Mouse (Mus musculus) heart, embryonic 15.5 days (tissue): ENCODE data around the gene Dlg1. TPM values are rescaled to one million over a fixed set of nuclear protein-coding genes. Genes with fewer than 3 reads are reported as not detected.
A peak's percentile ranks its signal among the peaks of the same experiment; 100 is the strongest.

Source experiments
- ATAC-seq: fragments of 200-750 bp; cut with Nextera tagmentation; replicated peaks from 2 replicates; pipeline ENCODE4 v1.8.0; 2017; ENCODE audit warnings: low read depth, moderate TSS enrichment; ENCODE audit not compliant: insufficient number of reproducible peaks, insufficient read depth, low FRiP score
- H3K27ac ChIP-seq: fragments of 300-500 bp; sonication (generic); 2 replicates; pipeline ENCODE4 v1.5.1; 2015; ENCODE audit warnings: mild to moderate bottlenecking, inconsistent platforms
- H3K27me3 ChIP-seq: fragments of 300-500 bp; sonication (generic); 2 replicates; pipeline ENCODE4 v1.6.1; 2015; ENCODE audit warnings: inconsistent platforms
- H3K36me3 ChIP-seq: fragments of 300-500 bp; sonication (generic); 2 replicates; pipeline ENCODE4 v1.6.1; 2015; ENCODE audit warnings: mild to moderate bottlenecking, inconsistent platforms
- H3K4me1 ChIP-seq: fragments of 300-500 bp; sonication (generic); replicated peaks from 2 replicates; pipeline ENCODE4 v1.6.1; 2015; ENCODE audit warnings: inconsistent platforms
- H3K4me2 ChIP-seq: fragments of 300-500 bp; sonication (generic); 2 replicates; pipeline ENCODE4 v1.6.1; 2015; ENCODE audit warnings: inconsistent platforms, mild to moderate bottlenecking, moderate library complexity
- H3K4me3 ChIP-seq: fragments of 300-500 bp; sonication (generic); 2 replicates; pipeline ENCODE4 v1.5.1; 2015; ENCODE audit warnings: mild to moderate bottlenecking, inconsistent platforms
- H3K9ac ChIP-seq: fragments of 300-500 bp; sonication (generic); 2 replicates; pipeline ENCODE4 v1.6.1; 2015; ENCODE audit warnings: mild to moderate bottlenecking, inconsistent platforms
- H3K9me3 ChIP-seq: fragments of 300-500 bp; sonication (generic); replicated peaks from 2 replicates; pipeline ENCODE4 v1.6.1; 2016; ENCODE audit warnings: inconsistent platforms
- WGBS: fragments of 180-500 bp; shearing (Covaris S2); methylation state at CpG from one replicate; pipeline ENCODE4 v1.1.7; 2015; ENCODE audit warnings: mixed read lengths; 5-methylcytosine and 5-hydroxymethylcytosine counted together
- polyA plus RNA-seq: library from polyadenylated mRNA; unstranded; fragments of >200 nt; fragmentation: Nextera tagmentation; extraction: Ambion mirVana; gene quantifications from 2 replicates; pipeline ENCODE4 v1.2.1, GENCODE M21; 2015

The Dlg1 gene
- polyA plus RNA-seq, 1 experiment from 2014 or later = 12.4 TPM

GRCm38 (mm10) chr16:31657502-31657901, 5.7 kb upstream of the Dlg1 start:
- 14% methylated on average over 2 of the region's 2 CpGs for WGBS

GRCm38 (mm10) chr16:31658539-31659334, 4.5 kb upstream of the Dlg1 start:
- H3K4me1 ChIP-seq = peaks cover 5% of the 10 kb centered on the region
- 48% methylated on average over 6 of the region's 6 CpGs for WGBS
- H3K36me3 ChIP-seq = no peaks in the 10 kb centered on the region
- no peaks in the 10 kb centered on the region for H3K9me3 ChIP-seq
- no peak overlapping the region for H3K4me3 ChIP-seq
- H3K9ac ChIP-seq = no peak overlapping the region
- H3K27ac ChIP-seq = no peak overlapping the region
- no peaks in the 10 kb centered on the region for H3K27me3 ChIP-seq
- H3K4me2 ChIP-seq = no peak overlapping the region
- ATAC-seq = no peak

More at GRCm38 (mm10) chr16:31657502-31657901, 5.7 kb upstream of the Dlg1 start:
- Histone ChIP-seq H3K4me3 (no peak overlapping the region), H3K4me1 (peaks cover 1% of the 10 kb centered on the region), H3K27ac (no peak overlapping the region), H3K9ac (no peak overlapping the region), H3K36me3 (no peaks in the 10 kb centered on the region), H3K27me3 (no peaks in the 10 kb centered on the region), H3K4me2 (no peak overlapping the region), H3K9me3 (no peaks in the 10 kb centered on the region)
- ATAC-seq = no peak

DNA sequence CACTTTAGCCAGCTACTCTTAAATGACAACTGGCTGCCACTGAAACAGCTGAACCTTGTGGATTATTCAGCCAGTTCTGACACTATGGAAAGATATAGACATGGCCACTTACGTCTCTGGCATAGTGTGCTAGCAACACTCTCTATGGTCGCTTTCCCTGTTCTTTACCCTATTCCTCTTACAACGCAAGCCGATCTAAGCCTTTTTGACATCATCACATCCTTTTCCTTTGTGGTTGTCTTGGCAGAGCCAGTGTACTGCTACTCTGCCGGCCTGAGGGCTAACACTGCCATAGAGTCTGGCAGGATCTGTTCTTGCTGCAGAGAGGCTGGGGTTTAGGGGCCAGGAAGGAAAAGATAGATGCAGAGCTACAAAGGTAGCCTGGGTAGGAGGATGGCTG, 3.8 kb upstream of the Dlg1 start:
- no peaks in the 10 kb centered on the region for H3K27me3 ChIP-seq
- no peaks in the 10 kb centered on the region for H3K9me3 ChIP-seq
- no peak overlapping the region for H3K4me3 ChIP-seq
- H3K27ac ChIP-seq = no peak overlapping the region
- H3K4me1 ChIP-seq = peaks cover 5% of the 10 kb centered on the region
- ATAC-seq = no peak
- no peak overlapping the region for H3K4me2 ChIP-seq
- H3K9ac ChIP-seq = no peak overlapping the region
- WGBS = 66% methylated on average over 5 of the region's 5 CpGs
- no peaks in the 10 kb centered on the region for H3K36me3 ChIP-seq

DNA sequence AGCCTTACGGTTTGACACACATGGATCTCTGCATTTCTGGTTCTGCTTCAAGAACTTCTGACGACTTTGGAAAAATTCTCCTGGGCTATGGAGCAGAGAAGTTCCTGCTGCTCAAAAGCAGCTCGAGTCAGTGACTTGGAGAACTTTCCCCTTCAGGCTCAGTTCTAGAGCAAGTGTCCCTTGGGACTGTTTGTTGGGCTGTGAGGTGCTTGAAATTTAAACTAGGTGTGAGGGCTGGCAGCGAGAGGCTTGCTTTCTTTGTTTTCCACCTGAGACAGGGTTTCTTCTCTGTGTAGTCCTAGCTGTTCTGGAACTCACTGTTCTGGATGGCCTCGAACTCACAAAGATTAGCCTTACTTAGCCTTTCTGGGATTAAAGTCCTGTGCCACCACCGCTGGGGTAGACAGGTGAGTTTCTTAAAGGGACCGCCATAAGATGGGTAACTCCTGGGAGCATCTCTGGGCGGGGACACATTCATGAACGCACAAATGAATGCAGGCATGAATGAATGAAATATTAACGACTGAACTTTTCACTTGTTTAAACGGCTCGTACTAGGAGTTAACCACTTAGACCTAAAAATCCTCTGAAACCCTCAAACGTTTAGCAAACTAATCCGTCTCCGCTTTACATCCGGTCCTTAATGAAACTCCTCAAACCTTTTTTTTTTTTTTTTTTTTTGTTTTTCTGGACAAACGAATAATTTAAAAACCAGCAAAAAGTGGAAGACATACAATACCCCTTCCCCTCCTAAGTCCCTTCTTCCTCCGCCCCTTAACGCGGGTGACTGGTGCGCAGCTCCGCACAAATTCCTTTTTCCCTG, 476 bp upstream of the Dlg1 start:
- peak overlapping the region; percentile 87 for H3K9ac ChIP-seq
- no peak for ATAC-seq
- H3K4me2 ChIP-seq = peak overlapping the region; percentile 93
- H3K36me3 ChIP-seq = peaks cover 3% of the 10 kb centered on the region; the same call in 1 of the 2 replicates
- 15% methylated on average over 22 of the region's 22 CpGs for WGBS
- H3K27me3 ChIP-seq = no peaks in the 10 kb centered on the region
- peak overlapping the region; percentile 97 for H3K27ac ChIP-seq
- peak overlapping the region; percentile 83 for H3K4me3 ChIP-seq
- no peaks in the 10 kb centered on the region for H3K9me3 ChIP-seq
- peaks cover 18% of the 10 kb centered on the region for H3K4me1 ChIP-seq

DNA sequence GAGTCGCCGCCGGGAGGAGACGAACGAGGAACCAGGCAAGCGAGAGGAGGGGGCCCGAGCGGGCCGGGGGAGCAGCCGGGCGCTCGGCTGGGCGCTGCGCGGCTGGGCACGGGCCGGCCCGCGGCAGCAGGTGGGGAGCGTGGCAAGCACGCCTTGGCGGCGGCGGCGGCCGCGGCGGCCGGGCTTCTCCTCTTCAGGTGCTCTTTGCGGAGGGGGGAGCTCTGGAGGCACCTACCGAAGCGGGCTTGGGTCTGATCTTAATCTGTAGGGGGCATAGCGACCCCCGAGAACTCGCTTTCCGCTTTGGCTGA, 999 bp downstream of the Dlg1 start:
- H3K4me3 ChIP-seq = peak overlapping the region; percentile 83
- ATAC-seq = peak; percentile 68
- H3K27me3 ChIP-seq = no peaks in the 10 kb centered on the region
- peak overlapping the region; percentile 87 for H3K9ac ChIP-seq
- peaks cover 18% of the 10 kb centered on the region for H3K4me1 ChIP-seq
- H3K4me2 ChIP-seq = peak overlapping the region; percentile 93
- peak overlapping the region; percentile 97 for H3K27ac ChIP-seq
- H3K9me3 ChIP-seq = no peaks in the 10 kb centered on the region
- H3K36me3 ChIP-seq = peaks cover 3% of the 10 kb centered on the region; the same call in 1 of the 2 replicates
- under 1% methylated on average over 36 of the region's 36 CpGs for WGBS

GRCm38 (mm10) chr16:31672202-31672601, 9.0 kb downstream of the Dlg1 start:
- Histone ChIP-seq H3K27ac (no peak overlapping the region), H3K9me3 (no peaks in the 10 kb centered on the region), H3K4me1 (no peaks in the 10 kb centered on the region), H3K9ac (no peak overlapping the region), H3K4me2 (no peak overlapping the region), H3K36me3 (no peaks in the 10 kb centered on the region), H3K27me3 (no peaks in the 10 kb centered on the region), H3K4me3 (no peak overlapping the region)
- 88% methylated on average over 1 of the region's 1 CpGs for WGBS
- no peak for ATAC-seq

GRCm38 (mm10) chr16:31677463-31677862, 14.2 kb downstream of the Dlg1 start:
- Histone ChIP-seq H3K36me3 (no peaks in the 10 kb centered on the region; the same call in 1 of the 2 replicates), H3K27ac (no peak overlapping the region), H3K4me2 (no peak overlapping the region), H3K4me1 (no peaks in the 10 kb centered on the region), H3K4me3 (no peak overlapping the region), H3K9ac (no peak overlapping the region), H3K27me3 (no peaks in the 10 kb centered on the region), H3K9me3 (no peaks in the 10 kb centered on the region)
- 70% methylated on average over 4 of the region's 4 CpGs for WGBS
- ATAC-seq = no peak

DNA sequence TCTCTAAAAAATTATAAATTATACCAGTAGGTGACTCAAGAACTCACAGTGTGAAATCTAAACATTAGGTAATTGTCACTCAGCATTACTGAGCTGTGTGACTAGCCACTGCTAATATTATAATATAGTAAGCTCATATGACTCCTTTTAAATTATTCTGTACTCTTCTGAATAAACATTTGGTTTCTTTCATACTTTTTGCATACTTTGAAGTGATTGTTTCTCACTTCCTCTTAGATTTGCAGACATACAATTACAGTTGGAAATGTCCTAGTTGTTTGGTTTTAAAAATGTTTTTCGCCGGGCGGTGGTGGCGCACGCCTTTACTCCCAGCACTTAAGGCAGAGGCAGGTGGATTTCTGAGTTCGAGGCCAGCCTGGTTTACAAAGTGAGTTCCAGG, 19.0 kb downstream of the Dlg1 start:
- no peak overlapping the region for H3K27ac ChIP-seq
- no peaks in the 10 kb centered on the region for H3K27me3 ChIP-seq
- H3K4me2 ChIP-seq = no peak overlapping the region
- H3K9ac ChIP-seq = no peak overlapping the region
- 97% methylated on average over 6 of the region's 6 CpGs for WGBS
- ATAC-seq = no peak
- H3K36me3 ChIP-seq = peaks cover 5% of the 10 kb centered on the region
- H3K4me3 ChIP-seq = no peak overlapping the region
- no peaks in the 10 kb centered on the region for H3K9me3 ChIP-seq
- no peaks in the 10 kb centered on the region for H3K4me1 ChIP-seq

- 71% methylated on average over 9 of the region's 9 CpGs for WGBS
- no peak for ATAC-seq
- H3K4me2 ChIP-seq = no peak overlapping the region
- H3K9ac ChIP-seq = no peak overlapping the region
- peaks cover 5% of the 10 kb centered on the region for H3K36me3 ChIP-seq
- no peak overlapping the region for H3K4me3 ChIP-seq
- H3K9me3 ChIP-seq = no peaks in the 10 kb centered on the region
- H3K4me1 ChIP-seq = no peaks in the 10 kb centered on the region
- H3K27me3 ChIP-seq = no peaks in the 10 kb centered on the region
- H3K27ac ChIP-seq = no peak overlapping the region
Measured at GRCm38 (mm10) chr16:31683670-31684430, 20.6 kb downstream of the Dlg1 start.

- no peak overlapping the region for H3K9ac ChIP-seq
- no peak overlapping the region for H3K4me2 ChIP-seq
- H3K4me1 ChIP-seq = no peaks in the 10 kb centered on the region
- H3K4me3 ChIP-seq = no peak overlapping the region
- WGBS = 84% methylated on average over 4 of the region's 4 CpGs
- ATAC-seq = no peak
- no peaks in the 10 kb centered on the region for H3K27me3 ChIP-seq
- no peaks in the 10 kb centered on the region for H3K9me3 ChIP-seq
- H3K27ac ChIP-seq = no peak overlapping the region
- peaks cover 5% of the 10 kb centered on the region for H3K36me3 ChIP-seq
Measured at GRCm38 (mm10) chr16:31684771-31685170, 21.5 kb downstream of the Dlg1 start.

DNA sequence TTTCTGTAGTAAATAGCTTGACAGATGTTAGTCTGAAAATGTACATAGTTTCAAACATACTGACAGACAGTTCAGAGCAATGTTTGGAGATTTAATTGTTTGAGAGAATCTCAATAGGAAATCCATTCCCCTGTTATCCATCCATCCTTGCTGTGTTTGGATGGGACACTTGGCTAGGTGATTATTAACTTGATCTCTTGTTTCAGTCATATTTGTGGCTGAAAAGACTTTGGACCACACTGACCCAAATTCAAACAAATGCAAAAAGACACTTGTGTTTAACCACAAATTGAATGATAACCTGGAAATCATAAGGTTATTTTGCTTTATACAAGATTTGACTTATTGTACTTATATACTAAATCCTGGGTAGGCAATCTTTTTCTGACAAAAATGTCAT, 24.5 kb downstream of the Dlg1 start:
- Histone ChIP-seq H3K36me3 (peaks cover 5% of the 10 kb centered on the region; the same call in 1 of the 2 replicates), H3K27ac (no peak overlapping the region), H3K9ac (no peak overlapping the region), H3K9me3 (no peaks in the 10 kb centered on the region), H3K4me2 (no peak overlapping the region), H3K27me3 (no peaks in the 10 kb centered on the region), H3K4me3 (no peak overlapping the region), H3K4me1 (peaks cover under 1% of the 10 kb centered on the region; the same call in 1 of the 2 replicates)
- ATAC-seq = no peak
